Mouse (Mus musculus): Measurements from ENCODE around the gene Myo15b.

GRCm38 (mm10) chr11:115810377-115810776 lies 47.8 kb upstream of the Myo15b start:
- TF ChIP-seq GATA1 (IDR thresholded peaks at IDR 0.05; ENCODE audit: low read length) (no peak), TAL1 (IDR thresholded peaks at IDR 0.05; ENCODE audit: low read length) (no peak)

All from erythroblast, embryonic 14.5 days (primary cell).